Mouse (Mus musculus): ENCODE measurements around the gene Plpp1. TPM values are rescaled to one million over a fixed set of nuclear protein-coding genes. Genes with fewer than 3 reads are reported as not detected.
A peak's percentile ranks its signal among the peaks of the same experiment; 100 is the strongest.

The Plpp1 gene
- polyA plus RNA-seq, 1 experiment from 2014 or later = 76.5 TPM

DNA sequence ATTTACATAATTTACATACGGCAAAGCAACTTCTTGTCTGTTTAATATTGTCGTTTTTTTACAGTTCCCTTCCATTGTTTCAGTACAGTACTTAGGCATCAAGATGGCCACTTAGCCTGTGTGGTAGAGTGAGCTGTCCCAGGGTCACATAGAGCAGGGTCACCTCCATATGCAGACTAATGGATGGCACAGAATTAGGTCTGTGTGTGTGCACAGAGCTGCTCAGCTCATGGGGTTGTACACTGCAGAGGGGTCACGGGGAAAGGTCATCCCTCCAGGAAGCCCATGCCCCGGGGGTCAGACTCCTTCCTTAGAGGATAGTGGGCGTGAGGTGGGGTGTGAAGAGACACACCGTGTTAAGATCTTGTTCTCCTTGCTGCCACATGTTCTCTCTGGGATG is 24.9 kb downstream of the Plpp1 start:
- H3K4me2 ChIP-seq = no peak overlapping the region
- no peak overlapping the region for H3K9ac ChIP-seq
- ATAC-seq (ENCODE audit: borderline replicate concordance, extremely low read depth, low FRiP score, low TSS enrichment) = no peak
- no peaks in the 10 kb centered on the region for H3K27me3 ChIP-seq
- WGBS = 66% methylated on average over 6 of the region's 6 CpGs
- H3K4me3 ChIP-seq = no peak overlapping the region
- H3K4me1 ChIP-seq = peaks cover 6% of the 10 kb centered on the region; the same call in 1 of the 2 replicates
- no peak overlapping the region for H3K27ac ChIP-seq
- H3K36me3 ChIP-seq = no peaks in the 10 kb centered on the region
- no peaks in the 10 kb centered on the region for H3K9me3 ChIP-seq

DNA sequence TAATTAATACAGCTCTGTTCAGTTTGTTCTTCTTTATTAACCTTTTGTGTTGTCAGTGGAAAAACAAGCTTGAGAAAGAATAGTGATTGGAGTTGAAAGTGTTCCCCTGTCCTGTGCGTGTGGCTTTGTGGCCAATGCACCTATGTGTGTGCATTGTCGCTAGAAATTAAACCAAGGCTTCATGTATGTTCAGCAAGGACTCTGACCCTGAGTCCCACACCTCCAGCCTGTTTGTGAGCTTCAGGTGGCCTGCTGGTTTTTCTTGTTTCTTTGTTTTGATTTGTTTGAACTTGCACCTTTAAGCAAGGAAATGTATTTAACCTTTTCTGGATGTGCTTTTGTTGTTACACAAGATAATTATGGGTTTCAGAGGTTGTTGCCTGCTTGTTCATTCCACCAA is 29.0 kb downstream of the Plpp1 start:
- ATAC-seq (ENCODE audit: borderline replicate concordance, extremely low read depth, low FRiP score, low TSS enrichment) = no peak
- no peak overlapping the region for H3K4me2 ChIP-seq
- H3K9me3 ChIP-seq = no peaks in the 10 kb centered on the region
- peaks cover 21% of the 10 kb centered on the region for H3K4me1 ChIP-seq
- no peak overlapping the region for H3K4me3 ChIP-seq
- H3K27ac ChIP-seq = no peak overlapping the region
- no peak overlapping the region for H3K9ac ChIP-seq
- H3K27me3 ChIP-seq = no peaks in the 10 kb centered on the region
- 89% methylated on average over 2 of the region's 2 CpGs for WGBS
- H3K36me3 ChIP-seq = no peaks in the 10 kb centered on the region

- Histone ChIP-seq H3K4me1 (peaks cover 29% of the 10 kb centered on the region), H3K9ac (no peak overlapping the region), H3K4me3 (no peak overlapping the region), H3K9me3 (no peaks in the 10 kb centered on the region), H3K27ac (no peak overlapping the region), H3K27me3 (no peaks in the 10 kb centered on the region), H3K36me3 (no peaks in the 10 kb centered on the region), H3K4me2 (no peak overlapping the region)
- ATAC-seq (ENCODE audit: borderline replicate concordance, extremely low read depth, low FRiP score, low TSS enrichment) = no peak
- 30% methylated on average over 2 of the region's 2 CpGs for WGBS
These were observed 32.0 kb downstream of the Plpp1 start for GRCm38 (mm10) chr13:112832589-112832988.

DNA sequence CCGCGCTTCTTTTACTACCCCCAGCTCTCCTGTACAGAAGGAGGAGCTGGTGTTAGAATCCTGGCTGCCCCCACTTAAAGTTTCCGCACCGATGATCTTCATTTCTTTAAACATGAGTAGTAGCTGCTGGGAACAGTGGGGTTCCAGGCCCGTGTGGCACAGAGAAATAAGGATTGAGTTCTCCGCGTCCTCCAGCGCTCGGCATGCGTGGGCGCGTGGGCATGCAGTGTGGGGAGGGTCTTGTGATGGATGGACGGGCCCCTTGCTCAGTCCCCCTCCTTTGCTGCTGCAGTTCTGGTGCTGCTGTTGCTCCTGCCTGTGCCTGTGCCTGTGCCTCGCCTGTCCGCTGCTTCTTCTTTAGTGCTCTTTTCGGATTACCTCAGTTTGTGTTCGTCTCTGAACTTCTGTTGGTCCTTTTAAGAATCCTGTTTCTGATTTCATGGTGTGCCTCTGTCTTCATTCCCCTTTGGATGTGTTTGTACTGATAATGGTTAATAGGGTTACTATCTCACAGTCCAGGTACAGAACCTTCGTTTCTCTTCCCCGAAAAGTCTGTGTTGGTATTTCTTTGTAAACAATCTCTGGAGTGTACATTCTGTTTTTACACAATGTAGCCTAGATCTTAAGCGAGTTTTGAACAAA is 32.8 kb downstream of the Plpp1 start:
- WGBS = 71% methylated on average over 20 of the region's 20 CpGs
- H3K4me3 ChIP-seq = no peak overlapping the region
- H3K9ac ChIP-seq = no peak overlapping the region
- H3K27me3 ChIP-seq = no peaks in the 10 kb centered on the region
- no peaks in the 10 kb centered on the region for H3K9me3 ChIP-seq
- ATAC-seq (ENCODE audit: borderline replicate concordance, extremely low read depth, low FRiP score, low TSS enrichment) = no peak
- no peaks in the 10 kb centered on the region for H3K36me3 ChIP-seq
- H3K4me1 ChIP-seq = peaks cover 29% of the 10 kb centered on the region
- no peak overlapping the region for H3K27ac ChIP-seq
- no peak overlapping the region for H3K4me2 ChIP-seq

GRCm38 (mm10) chr13:112833895-112834263 is 33.3 kb downstream of the Plpp1 start:
- Histone ChIP-seq H3K9me3 (no peaks in the 10 kb centered on the region), H3K27ac (no peak overlapping the region), H3K4me3 (no peak overlapping the region), H3K4me2 (no peak overlapping the region), H3K36me3 (no peaks in the 10 kb centered on the region), H3K9ac (no peak overlapping the region), H3K4me1 (peaks cover 29% of the 10 kb centered on the region), H3K27me3 (no peaks in the 10 kb centered on the region)
- 49% methylated on average over 3 of the region's 3 CpGs for WGBS
- ATAC-seq (ENCODE audit: borderline replicate concordance, extremely low read depth, low FRiP score, low TSS enrichment) = no peak

DNA sequence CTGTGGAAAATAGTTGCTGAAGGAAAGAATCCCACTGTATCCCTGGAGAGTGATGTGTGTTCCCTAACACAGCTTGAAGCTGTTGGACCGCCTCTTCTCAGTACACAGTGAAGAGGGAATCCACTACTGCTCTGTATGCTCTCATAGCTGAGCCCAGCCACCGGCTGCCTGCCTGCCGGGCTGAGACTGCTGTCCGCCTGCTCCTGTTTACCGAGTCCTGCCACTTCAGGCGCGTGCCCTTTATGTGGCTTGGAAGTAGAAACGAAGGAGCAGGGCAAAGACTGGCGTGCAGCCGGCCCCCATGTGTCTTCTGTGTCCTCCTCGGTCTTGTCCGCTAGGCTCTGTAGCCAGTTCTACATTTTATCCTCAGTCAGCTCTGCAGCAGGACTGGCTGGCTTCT is 34.5 kb downstream of the Plpp1 start:
- H3K27ac ChIP-seq = peak overlapping the region; percentile 48; the same call in 1 of the 2 replicates
- no peak overlapping the region for H3K9ac ChIP-seq
- no peaks in the 10 kb centered on the region for H3K27me3 ChIP-seq
- no peak overlapping the region for H3K4me3 ChIP-seq
- 0 out of 2 replicates have a peak overlapping the region, but pooled peaks have one; percentile 13 for H3K4me2 ChIP-seq
- H3K36me3 ChIP-seq = no peaks in the 10 kb centered on the region
- ATAC-seq (ENCODE audit: borderline replicate concordance, extremely low read depth, low FRiP score, low TSS enrichment) = no peak
- 39% methylated on average over 12 of the region's 12 CpGs for WGBS
- peaks cover 29% of the 10 kb centered on the region for H3K4me1 ChIP-seq
- H3K9me3 ChIP-seq = no peaks in the 10 kb centered on the region

DNA sequence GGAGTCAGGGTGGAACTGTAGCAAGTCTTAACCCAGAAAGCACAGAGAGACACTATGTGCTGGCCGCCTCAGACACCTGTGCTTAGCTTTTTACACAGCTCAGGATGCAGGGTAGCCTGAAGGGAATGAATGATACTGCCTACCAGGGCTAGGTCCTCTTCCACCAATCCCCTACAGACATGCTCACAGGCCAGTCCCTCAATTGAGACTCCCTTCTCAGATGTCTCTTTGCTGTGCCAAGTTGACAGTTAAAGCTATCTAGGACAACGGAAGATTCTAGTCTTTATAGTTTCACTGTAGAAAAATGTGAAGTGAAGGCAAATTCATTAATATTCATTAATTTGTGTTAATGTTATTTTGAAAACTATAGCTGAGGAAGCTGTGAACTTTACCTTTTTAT is 36.4 kb downstream of the Plpp1 start:
- Histone ChIP-seq H3K27me3 (no peaks in the 10 kb centered on the region), H3K9ac (no peak overlapping the region), H3K4me3 (no peak overlapping the region), H3K27ac (no peak overlapping the region), H3K36me3 (no peaks in the 10 kb centered on the region), H3K9me3 (no peaks in the 10 kb centered on the region), H3K4me1 (peaks cover 24% of the 10 kb centered on the region), H3K4me2 (no peak overlapping the region)
- ATAC-seq (ENCODE audit: borderline replicate concordance, extremely low read depth, low FRiP score, low TSS enrichment) = no peak
- WGBS = 84% methylated on average over 2 of the region's 2 CpGs

GRCm38 (mm10) chr13:112837621-112838155 is 37.1 kb downstream of the Plpp1 start:
- no peak overlapping the region for H3K27ac ChIP-seq
- ATAC-seq (ENCODE audit: borderline replicate concordance, extremely low read depth, low FRiP score, low TSS enrichment) = no peak
- H3K4me1 ChIP-seq = peaks cover 18% of the 10 kb centered on the region
- no peak overlapping the region for H3K4me2 ChIP-seq
- no peaks in the 10 kb centered on the region for H3K36me3 ChIP-seq
- no peaks in the 10 kb centered on the region for H3K9me3 ChIP-seq
- H3K4me3 ChIP-seq = no peak overlapping the region
- H3K27me3 ChIP-seq = no peaks in the 10 kb centered on the region
- WGBS = 74% methylated on average over 9 of the region's 9 CpGs
- H3K9ac ChIP-seq = no peak overlapping the region

- no peak overlapping the region for H3K4me2 ChIP-seq
- peaks cover 12% of the 10 kb centered on the region for H3K4me1 ChIP-seq
- no peaks in the 10 kb centered on the region for H3K36me3 ChIP-seq
- no peaks in the 10 kb centered on the region for H3K27me3 ChIP-seq
- H3K27ac ChIP-seq = no peak overlapping the region
- H3K9me3 ChIP-seq = no peaks in the 10 kb centered on the region
- no peak overlapping the region for H3K4me3 ChIP-seq
- H3K9ac ChIP-seq = no peak overlapping the region
- WGBS = 88% methylated on average over 6 of the region's 6 CpGs
- ATAC-seq (ENCODE audit: borderline replicate concordance, extremely low read depth, low FRiP score, low TSS enrichment) = no peak
These were observed 38.1 kb downstream of the Plpp1 start for GRCm38 (mm10) chr13:112838562-112839232.

GRCm38 (mm10) chr13:112840241-112841087 is 39.9 kb downstream of the Plpp1 start:
- Histone ChIP-seq H3K9me3 (no peaks in the 10 kb centered on the region), H3K27me3 (no peaks in the 10 kb centered on the region), H3K4me1 (no peaks in the 10 kb centered on the region; the same call in 1 of the 2 replicates), H3K9ac (no peak overlapping the region), H3K4me2 (no peak overlapping the region), H3K36me3 (peaks cover 9% of the 10 kb centered on the region; the same call in 1 of the 2 replicates), H3K27ac (no peak overlapping the region), H3K4me3 (no peak overlapping the region)
- no peak for ATAC-seq (ENCODE audit: borderline replicate concordance, extremely low read depth, low FRiP score, low TSS enrichment)
- 77% methylated on average over 16 of the region's 16 CpGs for WGBS

DNA sequence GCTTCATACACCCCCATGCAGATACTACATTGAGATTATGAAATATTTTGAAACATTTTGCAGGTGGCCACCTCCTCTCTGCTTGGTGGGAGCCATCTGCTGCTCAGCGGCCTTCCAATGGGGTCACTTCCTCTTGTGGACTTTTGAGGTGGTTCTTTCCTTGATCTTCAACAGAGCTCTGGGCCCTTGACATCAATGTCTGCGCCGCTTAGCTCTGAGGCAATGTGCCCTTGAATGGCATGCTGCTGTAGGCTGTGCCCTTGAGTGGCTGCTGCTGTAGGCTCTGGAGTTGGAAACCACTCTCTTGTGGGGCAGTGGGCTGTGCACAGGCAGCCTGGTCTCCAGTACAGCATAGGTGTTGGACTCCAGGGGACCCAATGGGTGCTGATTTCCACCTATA is 45.3 kb downstream of the Plpp1 start:
- Histone ChIP-seq H3K4me2 (no peak overlapping the region), H3K9ac (no peak overlapping the region), H3K36me3 (peaks cover 14% of the 10 kb centered on the region; the same call in 1 of the 2 replicates), H3K27ac (no peak overlapping the region), H3K4me3 (no peak overlapping the region), H3K9me3 (no peaks in the 10 kb centered on the region), H3K4me1 (no peaks in the 10 kb centered on the region), H3K27me3 (no peaks in the 10 kb centered on the region)
- WGBS = 98% methylated on average over 3 of the region's 3 CpGs
- no peak for ATAC-seq (ENCODE audit: borderline replicate concordance, extremely low read depth, low FRiP score, low TSS enrichment)
